Mouse (Mus musculus) lung, postnatal 36 days (tissue): ENCODE results near the gene Tnip1.
A peak's percentile ranks its signal among the peaks of the same experiment; 100 is the strongest.
"Not testable (repeated sequence)": the region's sequence is repeated elsewhere in the genome, so short reads cannot be mapped to it uniquely, and the experiment has no call there.

Experiments used
- DNase-seq: peaks from one replicate; pipeline ENCODE4 v3.0.0; 2022; ENCODE audit warnings: mixed read lengths

Gene Tnip1

GRCm38 (mm10) chr11:54972049-54972723, 9.5 kb upstream of the Tnip1 start:
- DNase-seq = peak; percentile 38

DNA sequence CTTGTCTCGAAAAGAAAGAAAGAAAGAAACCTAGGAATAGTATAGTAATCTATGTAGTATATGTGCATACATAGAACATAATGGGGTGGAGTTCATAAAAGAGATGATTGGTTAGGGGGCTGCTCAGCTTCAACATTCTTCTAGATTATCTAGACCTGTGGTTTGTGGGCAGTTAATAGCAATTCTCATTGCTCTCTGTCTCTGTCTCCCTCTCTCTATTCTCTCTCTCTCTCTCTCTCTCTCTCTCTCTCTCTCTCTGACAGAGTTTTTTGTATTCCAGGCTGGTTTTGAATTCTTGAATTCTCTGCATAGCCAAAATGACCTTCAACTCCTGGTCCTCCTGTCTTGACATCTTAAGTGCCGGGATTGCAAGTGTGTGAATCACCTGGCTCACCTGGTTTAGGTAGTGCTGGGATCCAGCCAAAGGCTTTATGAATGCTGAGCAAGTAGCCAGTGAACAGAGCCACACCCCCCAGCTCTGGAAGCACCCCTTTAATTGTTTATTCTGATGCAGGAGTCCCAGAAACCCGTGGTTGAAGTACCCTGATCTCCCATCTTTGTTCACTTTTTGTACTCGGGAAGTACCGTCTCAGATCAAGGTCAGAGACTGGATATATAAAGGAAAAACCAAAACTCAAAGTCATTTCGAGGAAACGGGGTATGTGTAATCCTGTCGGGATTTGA, 8.8 kb upstream of the Tnip1 start:
- DNase-seq = peak; percentile 51

DNA sequence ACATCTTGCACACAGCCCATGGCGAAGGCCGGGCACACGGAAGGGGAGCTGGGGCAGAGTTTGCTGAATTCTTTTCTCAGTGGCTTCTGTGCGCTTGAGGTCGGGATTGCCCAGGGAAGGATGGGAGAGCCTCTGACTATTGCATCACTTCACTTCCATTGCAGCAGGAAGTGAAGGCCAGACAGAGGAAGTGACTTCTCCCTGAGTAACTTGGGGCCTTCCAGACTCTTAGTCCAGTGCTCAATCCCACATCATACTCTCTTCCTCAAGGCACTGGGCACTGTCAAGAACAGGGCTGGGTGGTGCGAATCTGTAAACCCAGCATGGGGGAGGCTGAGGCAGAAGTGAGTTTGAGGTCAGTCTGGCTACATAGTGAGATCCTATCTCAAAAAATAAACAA, 2.5 kb upstream of the Tnip1 start:
- no peak for DNase-seq

DNA sequence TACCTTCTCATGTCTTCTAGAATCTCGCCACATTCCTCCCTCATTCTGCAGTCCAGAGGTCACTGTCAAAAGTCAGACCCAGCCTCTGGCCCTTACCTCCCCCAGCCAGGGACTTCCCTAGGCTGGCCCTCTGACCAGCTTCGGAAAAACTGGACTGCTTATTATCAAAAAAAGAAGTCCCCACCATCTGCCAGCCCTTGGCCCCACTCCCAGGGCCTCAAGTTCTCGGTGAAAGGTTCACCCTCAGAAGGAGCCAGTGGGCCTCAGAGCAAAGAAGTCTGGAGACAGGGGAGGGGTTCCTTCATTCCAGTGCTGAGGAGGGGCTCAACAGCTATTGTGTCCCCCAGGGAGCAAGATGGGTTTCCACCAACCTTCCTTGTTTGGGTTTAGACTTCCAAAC, 796 bp downstream of the Tnip1 start:
- DNase-seq = no peak

DNA sequence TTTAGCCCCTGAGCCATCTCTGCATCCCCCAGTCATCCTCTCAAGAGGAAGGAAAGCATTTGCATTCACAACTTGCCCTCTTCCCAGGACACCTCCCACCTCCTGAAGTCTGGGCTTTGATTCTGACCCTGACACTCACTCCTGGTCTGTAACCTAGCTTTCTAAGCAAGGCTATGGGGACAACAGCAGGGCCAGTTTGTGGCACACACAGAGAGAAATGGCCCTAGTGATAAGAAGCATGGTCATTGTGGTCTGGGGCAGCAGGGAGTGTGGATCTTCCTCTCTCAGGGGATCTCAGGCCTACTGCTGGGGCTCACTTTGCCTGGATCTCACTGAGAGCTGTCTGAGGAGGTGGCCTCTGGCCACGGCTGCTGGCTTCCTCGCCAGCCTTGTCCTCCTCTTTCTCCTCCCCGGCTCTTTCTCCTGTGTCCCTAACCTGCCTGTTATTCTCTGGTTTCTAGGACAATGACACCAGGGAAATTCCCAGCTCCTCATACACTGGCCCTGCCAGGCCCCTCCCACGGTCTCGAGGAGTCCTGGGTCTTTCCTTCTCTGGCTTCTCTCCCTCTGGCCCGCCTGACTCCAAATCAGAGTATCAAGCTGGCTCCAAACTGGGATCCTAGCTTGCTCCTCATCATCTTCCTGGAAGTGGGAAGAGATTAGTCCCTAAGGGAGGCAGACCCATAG, 1.4 kb downstream of the Tnip1 start:
- DNase-seq = peak; percentile 26

DNA sequence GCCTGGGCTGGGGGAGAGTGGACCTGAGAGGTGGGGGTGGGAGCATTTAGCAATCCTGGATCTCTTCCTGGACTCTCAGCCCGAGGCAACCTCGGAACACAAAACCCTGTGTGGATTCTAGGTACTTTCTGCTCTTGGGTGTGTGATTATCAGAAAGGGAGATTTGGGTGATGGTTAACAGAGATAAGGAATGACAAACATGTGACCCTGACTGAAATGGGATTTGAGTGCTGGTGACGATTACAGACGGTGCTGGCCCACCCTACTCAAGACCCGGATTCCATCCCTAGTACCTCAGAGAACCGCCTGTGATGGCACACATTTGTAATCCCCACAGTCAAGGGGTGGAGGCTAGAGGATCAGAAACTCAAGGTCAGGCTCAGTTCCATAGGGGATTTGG, 2.5 kb downstream of the Tnip1 start:
- no peak for DNase-seq

GRCm38 (mm10) chr11:54958571-54959073, 4.1 kb downstream of the Tnip1 start:
- peak; percentile 69 for DNase-seq

DNA sequence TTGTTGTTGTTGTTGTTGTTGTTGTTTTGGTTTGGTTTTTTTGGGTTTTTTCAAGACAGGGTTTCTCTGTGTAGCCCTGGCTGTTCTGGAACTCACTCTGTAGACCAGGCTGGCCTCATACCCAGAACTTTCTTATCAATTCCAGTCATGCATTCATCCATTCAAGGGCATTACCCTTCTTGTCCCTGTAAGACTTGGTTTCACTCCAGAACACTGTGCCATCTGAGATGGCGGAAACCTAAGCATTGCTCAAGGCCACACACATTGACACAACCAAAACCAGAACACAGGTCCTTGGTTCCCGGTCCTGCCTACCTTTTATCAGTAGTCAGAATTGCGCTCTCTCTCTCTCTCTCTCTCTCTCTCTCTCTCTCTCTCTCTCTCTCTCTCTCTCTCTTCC, 5.0 kb downstream of the Tnip1 start:
- DNase-seq = not testable (repeated sequence)

DNA sequence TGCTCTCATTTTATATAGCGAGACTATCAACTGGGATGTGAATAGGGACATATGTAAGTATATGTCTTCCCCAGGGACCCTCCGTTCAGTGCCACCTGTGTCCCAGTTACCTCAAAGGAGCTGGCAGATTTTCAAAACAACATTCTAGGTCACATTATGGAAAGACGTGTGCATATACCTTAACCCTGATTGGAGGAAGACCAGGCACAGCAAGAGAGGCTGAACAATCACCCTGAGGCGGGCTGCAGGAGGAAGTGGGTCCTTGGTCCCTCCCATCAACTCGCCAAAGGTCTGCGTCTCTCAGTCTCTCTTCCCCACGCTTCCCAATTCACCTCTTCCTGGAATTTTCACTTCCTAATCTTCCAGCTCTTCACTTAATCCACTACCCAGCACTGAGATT, 5.8 kb downstream of the Tnip1 start:
- peak; percentile 24 for DNase-seq

DNA sequence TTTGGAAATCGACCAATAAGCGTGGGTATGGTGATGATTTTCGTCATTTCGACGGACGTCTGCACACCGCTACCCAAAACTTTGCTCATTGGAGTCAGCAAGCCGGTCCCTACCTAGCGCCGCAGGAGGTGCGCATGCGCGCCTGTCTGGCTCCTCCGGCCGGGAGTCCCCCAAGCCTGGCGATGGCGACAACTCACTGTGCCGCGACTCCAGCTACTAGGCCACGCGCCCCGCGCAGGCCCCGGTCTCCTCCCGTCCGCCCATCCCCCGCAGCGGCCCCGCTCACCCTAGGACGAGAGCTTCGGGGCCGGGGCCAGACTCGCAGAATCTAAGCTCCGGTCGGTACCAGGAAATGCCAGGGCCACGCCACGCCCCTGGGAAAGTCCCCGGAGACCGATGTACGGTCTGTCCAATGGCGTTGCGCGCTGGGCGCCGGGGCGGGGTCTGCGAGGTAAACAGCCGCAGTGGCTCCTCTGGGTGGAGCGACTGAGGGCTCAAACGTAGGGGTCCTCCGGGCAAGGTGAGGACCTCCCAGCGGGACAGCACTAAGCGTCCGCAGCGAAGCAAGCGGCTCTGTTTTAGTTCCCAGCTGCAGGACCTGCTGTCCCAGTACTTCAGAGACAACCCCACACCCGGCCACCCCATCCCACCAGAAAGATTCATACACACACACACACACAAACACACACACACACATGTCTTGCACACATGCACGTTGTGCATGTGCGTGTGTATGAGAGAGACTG, 6.8 kb downstream of the Tnip1 start:
- DNase-seq = peak; percentile 100

GRCm38 (mm10) chr11:54955400-54955734, 7.3 kb downstream of the Tnip1 start:
- not testable (repeated sequence) for DNase-seq

DNA sequence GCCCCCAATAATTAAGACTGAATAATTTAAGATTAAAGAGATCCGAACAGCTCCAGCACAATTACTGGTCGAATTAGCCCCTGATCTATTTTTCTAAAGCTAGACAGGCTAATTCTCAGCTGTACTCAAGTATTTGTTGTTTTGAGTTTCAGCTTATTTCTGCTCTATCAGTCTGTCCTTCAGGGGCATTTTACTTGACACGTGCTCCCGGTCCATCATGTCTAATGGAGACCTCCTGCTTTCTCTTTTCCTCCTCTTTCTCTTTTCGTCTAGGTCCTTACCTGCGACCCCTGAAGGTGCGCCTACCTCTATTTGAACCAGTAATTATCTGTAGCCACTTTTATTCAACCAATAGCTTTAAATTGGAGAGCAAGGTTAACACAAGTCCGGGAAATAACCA, 8.0 kb downstream of the Tnip1 start:
- DNase-seq = no peak

DNA sequence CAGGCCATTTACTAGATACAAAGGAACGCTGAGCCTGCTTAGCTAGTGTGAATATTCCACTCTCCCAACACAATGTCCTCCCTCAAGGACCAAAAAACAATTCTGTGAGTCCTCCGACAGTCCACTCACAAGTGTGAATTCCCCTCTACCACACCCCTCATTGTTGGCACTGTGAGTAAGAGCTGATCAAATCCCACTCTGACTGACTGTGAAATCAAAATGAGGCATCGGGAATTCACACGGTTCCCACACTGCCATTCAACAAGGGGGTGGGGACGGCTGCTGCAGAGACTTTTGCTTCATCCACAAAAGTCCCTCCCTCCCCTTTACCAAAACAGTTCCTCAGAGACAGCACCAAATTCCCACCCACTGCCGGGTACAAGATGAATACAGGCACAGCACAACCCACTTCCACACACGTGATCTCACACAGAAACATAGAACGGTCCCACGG, 8.7 kb downstream of the Tnip1 start:
- DNase-seq = peak; percentile 52

DNA sequence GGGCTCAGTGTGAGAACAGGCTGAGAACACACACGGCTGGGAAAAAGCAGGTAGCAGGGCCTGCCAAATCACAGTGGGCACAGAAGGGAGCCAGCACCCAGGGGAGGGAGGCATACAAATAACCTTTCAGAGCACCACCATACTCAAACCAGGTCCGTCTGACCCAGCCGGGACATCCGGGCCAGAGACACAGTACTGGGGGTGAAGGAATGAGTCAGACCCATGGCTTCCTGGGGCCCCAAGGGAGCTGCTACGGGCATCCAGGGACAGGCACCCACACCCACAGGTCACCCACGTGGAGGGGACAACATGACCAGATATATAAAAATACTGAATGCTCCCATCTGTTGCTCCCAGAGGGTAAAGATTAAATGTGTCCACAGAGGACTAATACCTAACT, 10.1 kb downstream of the Tnip1 start:
- DNase-seq = no peak

DNA sequence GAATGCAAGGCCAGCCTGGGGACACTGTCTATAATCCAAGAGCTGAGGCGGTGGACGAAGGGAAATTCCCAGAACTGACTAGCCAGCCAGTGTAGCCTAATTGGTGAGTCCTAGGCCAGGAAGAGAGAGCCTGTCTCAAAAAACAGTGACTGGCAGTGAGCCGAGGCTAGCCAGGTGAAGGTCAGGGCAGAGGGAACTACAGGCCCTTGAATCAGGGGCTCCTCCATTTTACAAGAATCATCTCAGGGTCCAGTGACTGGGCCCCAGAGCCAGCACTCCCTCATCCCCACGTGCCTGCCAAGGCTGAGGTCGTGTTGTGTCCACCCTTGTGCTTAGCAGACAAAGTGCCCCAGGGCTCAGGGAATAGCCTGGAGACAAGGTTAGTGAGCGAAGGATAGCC, 12.0 kb downstream of the Tnip1 start:
- DNase-seq = no peak

DNA sequence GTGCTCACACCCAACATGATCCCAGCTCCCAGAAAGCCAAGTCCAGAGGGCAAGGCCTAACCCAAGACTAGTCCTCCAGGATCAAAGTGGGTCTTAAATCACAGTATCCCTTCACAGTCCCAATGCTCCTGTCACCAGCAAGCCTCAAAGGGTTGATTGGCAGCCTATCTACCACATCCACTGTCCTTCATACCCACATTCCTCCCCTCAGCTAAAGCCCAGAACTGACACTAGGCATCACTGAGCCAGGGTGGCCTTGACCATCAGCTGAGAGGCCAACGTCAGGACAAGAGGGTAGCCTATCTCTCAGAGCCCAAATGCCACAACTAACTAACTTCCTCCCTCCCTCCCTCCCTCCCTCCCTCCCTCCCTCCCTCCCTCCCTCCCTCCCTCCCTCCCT, 13.0 kb downstream of the Tnip1 start:
- DNase-seq = no peak

DNA sequence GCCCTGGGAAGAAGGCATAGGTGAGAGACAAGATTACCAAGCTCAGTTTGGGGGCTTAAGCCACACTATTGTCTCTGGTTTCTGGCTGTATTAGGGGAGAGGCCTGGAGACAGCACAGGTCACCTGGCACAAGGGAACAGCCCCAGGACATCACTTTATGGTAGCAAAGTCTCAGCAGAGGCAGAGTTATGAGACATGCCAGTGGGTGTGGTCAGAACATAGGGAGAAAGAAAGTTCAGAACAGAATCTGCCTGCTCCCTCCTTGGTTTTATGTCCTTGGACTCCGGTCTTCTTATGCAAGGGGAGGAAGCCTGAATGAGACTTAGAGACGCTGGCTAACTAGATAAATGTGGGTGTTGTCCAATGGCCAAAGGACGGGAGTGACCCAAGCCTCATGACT, 18.0 kb downstream of the Tnip1 start:
- no peak for DNase-seq

GRCm38 (mm10) chr11:54940056-54940455, 22.7 kb downstream of the Tnip1 start:
- DNase-seq = no peak

GRCm38 (mm10) chr11:54939501-54939900, 23.2 kb downstream of the Tnip1 start:
- DNase-seq = no peak

DNA sequence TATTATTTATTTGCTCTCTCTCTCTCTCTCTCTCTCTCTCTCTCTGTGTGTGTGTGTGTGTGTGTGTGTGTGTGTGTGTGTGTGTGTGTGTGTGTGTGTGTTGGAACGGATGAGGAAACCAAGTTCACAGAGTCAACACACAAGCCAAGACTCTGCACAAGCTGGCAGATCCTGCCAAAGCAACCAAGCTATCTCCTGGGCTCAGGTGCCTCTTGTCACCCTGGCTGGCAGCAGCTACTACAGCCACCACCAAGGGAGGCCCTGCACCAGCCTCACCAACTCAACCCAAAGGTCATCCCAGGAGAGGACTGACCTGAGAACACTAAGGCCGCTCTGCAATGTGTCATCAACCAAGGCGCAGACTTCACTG, 26.0 kb downstream of the Tnip1 start:
- DNase-seq = no peak

DNA sequence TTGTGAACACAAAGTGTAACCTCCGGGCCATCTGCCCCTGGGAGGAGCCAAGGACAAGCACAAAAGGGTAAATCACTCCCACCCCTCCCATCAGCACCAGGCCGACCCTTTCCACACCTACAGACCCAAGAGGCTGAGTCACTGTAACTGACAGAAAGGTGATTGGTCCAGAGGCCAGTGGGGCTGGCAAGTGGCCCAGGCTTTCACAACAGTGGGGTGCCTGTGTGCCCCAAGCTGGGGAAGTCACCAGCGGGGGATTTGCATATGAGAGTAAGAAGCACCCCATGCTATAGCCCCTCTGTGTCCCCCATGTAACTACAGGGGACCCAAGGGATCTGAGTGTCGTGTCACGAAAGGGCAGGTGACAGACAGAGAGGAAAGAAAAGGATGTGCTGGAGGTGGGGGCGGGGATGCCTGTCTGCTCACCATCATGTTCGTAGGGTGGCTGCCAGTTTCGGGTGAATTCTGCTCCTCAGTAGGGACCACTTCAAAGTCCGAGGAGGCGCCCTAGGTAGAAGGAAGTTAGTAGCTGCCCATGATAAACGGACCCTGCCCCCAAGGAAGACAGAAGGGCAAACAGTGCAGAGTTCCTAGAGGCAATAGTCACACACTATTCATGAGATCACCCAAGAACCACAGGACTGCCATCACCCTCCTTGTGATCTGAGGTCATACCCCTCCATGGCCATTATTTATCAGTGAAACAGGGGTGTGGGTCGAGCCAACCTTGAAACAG, 26.5 kb downstream of the Tnip1 start:
- peak; percentile 75 for DNase-seq

DNA sequence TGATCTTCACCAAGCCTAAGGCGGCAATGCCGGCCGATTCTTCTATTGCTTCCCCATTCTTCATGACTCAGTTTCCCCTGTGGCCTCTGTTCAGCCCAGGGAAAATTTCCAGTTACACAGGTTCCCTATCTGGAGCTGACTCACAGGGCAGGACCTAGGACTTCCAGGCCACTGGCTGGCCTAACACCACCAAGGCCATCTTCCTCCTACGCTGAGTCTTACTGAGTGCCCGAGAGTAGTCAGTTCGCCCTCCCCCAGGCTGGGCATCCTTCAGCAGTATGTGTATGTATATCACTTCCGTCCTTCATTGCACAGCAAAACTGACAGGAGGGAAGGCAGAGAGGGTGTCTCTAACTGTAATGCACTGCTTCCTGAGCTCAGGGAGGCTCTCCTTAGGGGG, 28.5 kb downstream of the Tnip1 start:
- DNase-seq = no peak

GRCm38 (mm10) chr11:54932540-54932939, 30.2 kb downstream of the Tnip1 start:
- DNase-seq = no peak
